Mouse (Mus musculus) megakaryocyte, embryonic 14.5 days (primary cell): ENCODE results near the gene Slc35e2.

Experiments
- FLI1 ChIP-seq: IDR thresholded peaks from 2 replicates; pipeline ENCODE4 v1.6.1; 2012; ENCODE audit warnings: low read length, inconsistent platforms, mixed read lengths
- GATA1 ChIP-seq: IDR thresholded peaks from 3 replicates; pipeline ENCODE4 v1.6.1; 2012; ENCODE audit warnings: mixed read lengths, low read length, inconsistent platforms, borderline replicate concordance

DNA sequence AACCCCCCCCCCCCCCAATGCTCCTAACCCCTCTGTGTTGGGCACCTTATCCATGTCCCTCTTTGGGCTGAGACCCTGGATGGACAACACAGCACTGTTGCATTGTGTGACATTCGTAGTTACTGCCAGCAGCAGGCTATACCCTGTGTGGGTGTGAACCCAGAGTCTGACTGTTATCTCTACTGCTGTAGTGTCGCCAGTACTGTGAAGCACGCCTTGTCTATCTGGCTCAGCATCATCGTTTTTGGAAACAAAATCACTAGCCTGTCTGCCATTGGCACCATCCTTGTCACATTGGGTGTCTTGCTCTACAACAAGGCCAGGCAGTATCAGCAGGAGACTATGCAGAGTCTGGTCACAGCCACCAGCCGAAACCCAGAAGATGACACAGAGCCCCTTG, 17.1 kb downstream of the Slc35e2 start:
- no peak for TF ChIP-seq FLI1
- no peak for TF ChIP-seq GATA1
